12 mouse cellular contexts compared by ENCODE assay signal in the genomic region with DNA sequence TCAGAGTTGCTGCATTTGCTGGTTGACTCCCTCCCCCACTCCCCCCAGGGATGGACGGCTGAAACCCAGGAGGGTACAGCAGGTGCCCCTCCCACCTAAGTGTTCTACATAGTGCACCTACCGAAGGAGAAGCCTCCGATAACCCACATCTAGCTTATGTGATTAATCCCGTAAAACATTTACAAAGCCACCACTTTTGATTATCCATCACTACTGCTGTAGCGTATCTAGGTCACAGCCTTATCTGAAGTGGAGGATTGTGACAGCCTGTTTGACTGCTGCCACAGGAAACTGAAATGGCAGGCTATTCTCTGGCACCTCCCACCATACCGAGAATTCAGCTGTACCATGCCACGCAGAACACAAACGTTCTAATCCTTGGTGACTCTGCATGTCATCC. TPM values are rescaled to one million over a fixed set of nuclear protein-coding genes. Genes with fewer than 3 reads are reported as not detected.
DNase-seq lines count a peak whose midpoint lies in the region; ATAC-seq and TF ChIP-seq lines count a peak whose summit lies in the region.
"Had no signal": no experiment of that assay in that cellular context is flagged by ENCODE, and none has a peak within 500 bp of the region (broad histone marks: within the 10 kb centered on the region; RNA-seq: fewer than 3 reads in every experiment).

No protein-coding gene starts in this region.

- no peak for TF ChIP-seq CTCF in layer of hippocampus, adult 2 months (conservative IDR thresholded peaks at IDR 0.05)

- no peak overlapping the region for H3K4me3 ChIP-seq in layer of hippocampus, adult 2 months
- H3K4me3 ChIP-seq: limb, embryonic 13.5 days had no signal

- peak overlapping the region; percentile 54 for H3K27ac ChIP-seq in layer of hippocampus, adult 2 months
- H3K27ac ChIP-seq: limb, embryonic 13.5 days had no signal

- peak; percentile 22; the same call in 1 of the 2 replicates for ATAC-seq in megakaryocyte, adult 5-6 weeks (ENCODE audit: poor library complexity, severe bottlenecking)

- peak; percentile 71 for DNase-seq in heart, adult 11 months
- no peak for DNase-seq in heart, postnatal 4 days
- DNase-seq in layer of hippocampus, adult 2 months (ENCODE audit: low spot score in 2 of 2), result no peak
- DNase-seq in layer of hippocampus, adult 9-11 months, result no peak
- peak; percentile 36 for DNase-seq in MEL-GATA-1-ER (ENCODE audit: extremely low read depth, low read depth)
- DNase-seq in spleen, postnatal 14 days (ENCODE audit: low spot score in 2 of 2), result no peak
- DNase-seq in adrenal gland, adult 2 months, result no peak
- DNase-seq: B cell, adult 2 months; layer of hippocampus, postnatal 36 days; thymus, adult 18-20 months had no signal

RNA-seq across cellular contexts. Expression of a gene that starts 52.0 kb away (rescaled TPM):
- 10 to 100 TPM; 21.1 to 22.6 TPM for total RNA-seq in heart, postnatal 4 days (2021)
- total RNA-seq in layer of hippocampus, adult 2 months (2021), result 10 to 100 TPM; 22.0 to 23.4 TPM
- 137 and 153 TPM in 2 replicates for total RNA-seq in megakaryocyte, adult 5-6 weeks (2015)
- total RNA-seq in megakaryocyte, adult 5-6 weeks (2017), result 137 and 148 TPM in 2 replicates
- 100 to 1,000 TPM in 1 of 2 experiments, 10 to 100 TPM in 1; 79.2 to 131 TPM for total RNA-seq in adrenal gland, adult 2 months (2021)
- polyA plus RNA-seq in adrenal gland, adult 2 months (2012; rRNA removed), result 97.2 and 127 TPM in 2 replicates

Comparison
In these comparisons a context has a peak if more than half of its experiments do, and no peak if none do; other contexts are left out.
1. DNase-seq: peak in heart, adult 11 months (single experiment) and MEL-GATA-1-ER (single experiment); none in heart, postnatal 4 days (single experiment), layer of hippocampus, adult 2 months (0 of 2), layer of hippocampus, adult 9-11 months (single experiment), spleen, postnatal 14 days (0 of 2) and adrenal gland, adult 2 months (single experiment).